Mouse (Mus musculus) lung, postnatal 14 days (tissue): ENCODE measurements around the gene Bmp2.

Experiments used
- DNase-seq: peaks from one replicate; pipeline ENCODE4 v3.0.0; 2021

The Bmp2 gene

DNA sequence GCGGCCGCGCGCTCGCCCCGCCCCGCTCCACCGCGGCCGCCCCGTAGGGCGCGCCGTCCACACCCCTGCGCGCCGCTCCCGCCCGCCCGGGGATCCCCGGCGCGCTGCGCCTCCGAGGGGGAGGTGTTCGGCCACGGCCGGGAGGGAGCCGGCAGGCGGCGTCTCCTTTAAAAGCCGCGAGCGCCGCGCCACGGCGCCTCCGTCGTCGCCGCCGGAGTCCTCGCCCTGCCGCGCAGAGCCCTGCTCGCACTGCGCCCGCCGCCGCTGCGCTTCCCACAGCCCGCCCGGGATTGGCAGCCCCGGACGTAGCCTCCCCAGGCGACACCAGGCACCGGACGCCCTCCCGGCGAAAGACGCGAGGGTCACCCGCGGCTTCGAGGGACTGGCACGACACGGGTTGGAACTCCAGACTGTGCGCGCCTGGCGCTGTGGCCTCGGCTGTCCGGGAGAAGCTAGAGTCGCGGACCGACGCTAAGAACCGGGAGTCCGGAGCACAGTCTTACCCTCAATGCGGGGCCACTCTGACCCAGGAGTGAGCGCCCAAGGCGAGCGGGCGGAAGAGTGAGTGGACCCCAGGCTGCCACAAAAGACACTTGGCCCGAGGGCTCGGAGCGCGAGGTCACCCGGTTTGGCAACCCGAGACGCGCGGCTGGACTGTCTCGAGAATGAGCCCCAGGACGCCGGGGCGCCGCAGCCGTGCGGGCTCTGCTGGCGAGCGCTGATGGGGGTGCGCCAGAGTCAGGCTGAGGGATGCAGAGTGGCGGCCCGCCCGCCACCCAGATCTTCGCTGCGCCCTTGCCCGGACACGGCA, at the start of gene Bmp2:
Gene Bmp2 (plus strand): TSS at position 129 of the 811 bp plus-strand sequence.
- peak; percentile 75 for DNase-seq

DNA sequence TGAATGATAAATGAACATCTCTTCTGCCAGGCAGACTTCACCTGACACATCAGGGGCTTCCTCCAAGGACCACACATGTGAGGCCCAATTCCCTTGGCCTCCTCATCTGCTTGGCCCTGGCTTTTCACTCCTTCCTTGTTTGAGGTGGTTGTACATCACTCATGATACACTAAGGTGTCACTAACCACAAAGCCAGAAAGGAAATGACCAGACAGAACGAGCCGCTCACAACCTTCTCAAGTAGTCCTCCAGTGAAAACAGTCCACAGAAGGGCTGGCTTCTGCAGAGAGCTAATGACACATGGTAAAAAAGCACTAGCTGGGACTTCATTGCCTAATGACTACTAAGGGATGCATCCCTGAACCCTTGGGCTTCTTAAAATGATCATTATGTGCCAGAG, 46.3 kb upstream of the Bmp2 start:
- no peak for DNase-seq

DNA sequence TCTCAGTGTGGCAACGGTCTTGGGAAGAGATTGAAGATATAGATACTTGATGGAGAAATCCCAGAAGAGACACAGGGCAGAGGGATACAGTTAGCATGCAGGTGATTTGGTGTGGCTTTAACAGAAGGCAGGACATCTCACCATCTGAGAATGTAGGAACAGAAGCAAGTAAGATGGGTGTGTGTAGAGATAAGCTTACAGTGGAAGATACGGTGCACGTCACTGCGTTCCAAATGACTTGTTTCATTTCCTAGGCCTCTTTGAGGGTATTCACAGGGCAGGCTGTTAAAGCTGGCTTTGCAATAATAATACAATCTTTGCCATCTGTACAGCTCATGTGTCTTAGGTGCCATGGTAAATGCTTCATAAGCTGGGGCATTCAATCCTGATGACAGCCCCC, 44.9 kb upstream of the Bmp2 start:
- DNase-seq, result no peak

DNA sequence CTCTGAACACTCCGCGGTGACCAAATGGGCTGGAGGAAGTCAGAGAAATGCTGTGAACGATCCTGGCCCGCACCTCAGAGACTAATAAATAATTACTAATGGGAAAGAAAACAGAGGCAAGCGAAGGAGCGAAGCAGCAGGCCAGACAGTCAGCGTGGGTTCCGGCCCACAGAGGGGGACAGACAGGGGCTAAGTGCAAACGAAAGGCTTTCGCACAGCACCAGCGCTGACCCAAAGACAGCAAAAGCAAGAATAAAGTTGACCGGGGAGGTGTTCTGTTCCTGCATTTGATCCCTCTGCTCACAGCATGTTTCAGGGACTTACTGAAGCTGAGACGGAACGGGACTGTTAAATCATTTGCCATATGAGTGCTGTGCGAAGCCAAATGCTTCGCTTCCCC, 42.8 kb upstream of the Bmp2 start:
- DNase-seq, result no peak

DNA sequence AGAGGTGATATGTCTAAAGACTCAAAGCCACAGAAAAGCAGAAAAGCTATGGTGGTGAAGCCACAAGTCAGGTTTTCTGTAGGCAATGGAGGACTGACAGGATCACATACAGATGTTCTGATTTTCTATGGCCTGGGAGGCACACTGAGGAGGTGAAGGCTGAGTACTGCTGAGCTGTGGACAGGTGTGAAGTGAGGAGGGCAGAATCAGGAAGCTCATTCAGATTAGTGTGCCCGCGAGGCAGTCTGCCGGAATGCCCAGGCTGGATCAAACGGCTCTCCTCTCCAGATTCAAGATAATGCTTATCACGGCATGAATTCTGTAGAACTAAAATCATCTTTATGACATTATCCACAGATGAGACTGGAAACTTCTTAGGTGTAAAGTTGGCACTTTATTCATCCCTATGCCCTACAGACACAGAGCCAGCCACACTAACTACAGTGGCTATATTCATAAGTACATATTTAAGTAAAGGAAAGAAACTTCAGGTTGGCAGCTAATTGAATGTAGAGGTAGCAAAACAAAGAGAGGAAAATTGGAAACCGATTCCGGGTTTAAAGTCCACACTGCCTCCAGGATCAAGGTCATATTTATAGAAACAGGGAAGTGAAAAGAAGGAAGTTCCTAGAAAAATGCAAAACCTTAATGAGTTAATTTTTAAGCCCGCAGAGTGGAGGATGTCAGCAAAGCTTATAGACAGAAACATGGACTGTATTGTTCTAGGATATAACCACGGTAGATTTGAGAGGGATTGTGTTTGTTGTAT, 40.8 kb upstream of the Bmp2 start:
- DNase-seq, result no peak

DNA sequence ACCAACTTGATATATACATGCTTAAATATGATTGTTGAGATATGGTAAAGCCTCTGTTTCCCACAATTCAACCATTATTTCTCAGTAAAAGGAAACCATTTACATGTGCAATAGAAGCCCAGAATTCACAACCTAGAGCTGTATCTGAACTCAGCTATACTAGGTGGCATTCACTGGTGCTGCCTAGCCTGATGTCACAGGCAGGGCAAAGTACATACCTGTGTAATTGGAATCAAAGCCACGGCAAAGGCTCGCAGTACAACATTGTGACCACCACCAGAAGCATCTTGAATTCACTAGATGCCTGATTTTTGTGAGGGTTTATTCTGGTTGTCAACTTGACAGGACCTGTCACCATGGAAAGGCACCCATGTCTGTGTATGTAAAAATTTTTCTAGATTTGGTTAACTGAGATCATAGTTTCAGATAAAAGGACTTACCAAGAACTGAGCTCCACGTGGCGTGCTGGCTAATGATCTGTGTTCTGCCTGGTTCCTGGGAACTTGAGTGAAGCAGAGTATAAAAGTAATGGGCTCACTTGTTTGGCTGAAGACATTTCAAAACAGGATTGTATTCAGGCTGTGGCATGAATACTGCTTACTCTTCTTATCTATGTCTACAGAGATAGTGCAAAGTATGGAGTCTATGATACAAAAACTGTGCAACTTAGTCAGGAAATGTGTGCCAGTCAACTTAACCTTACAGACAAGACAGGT, 35.5 kb upstream of the Bmp2 start:
- no peak for DNase-seq

DNA sequence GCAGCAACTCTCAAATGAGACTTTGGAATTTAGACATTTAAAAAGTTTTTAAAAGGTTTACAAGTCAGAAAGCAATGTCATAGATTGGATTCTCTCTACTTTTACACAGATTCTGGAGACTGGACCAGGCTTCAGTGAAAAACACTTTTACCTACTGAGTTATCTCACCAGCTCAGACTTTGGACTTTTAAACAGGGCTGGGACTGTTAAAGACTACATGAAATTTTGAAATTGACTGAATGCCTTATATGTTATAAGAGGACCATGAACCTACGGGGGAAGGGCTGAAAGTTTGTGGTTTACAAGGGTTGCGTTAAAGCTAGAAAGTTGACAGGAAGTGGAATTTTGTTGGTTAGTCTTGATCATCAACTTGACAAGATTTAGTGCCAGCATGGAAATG, 34.1 kb upstream of the Bmp2 start:
- DNase-seq, result no peak

DNA sequence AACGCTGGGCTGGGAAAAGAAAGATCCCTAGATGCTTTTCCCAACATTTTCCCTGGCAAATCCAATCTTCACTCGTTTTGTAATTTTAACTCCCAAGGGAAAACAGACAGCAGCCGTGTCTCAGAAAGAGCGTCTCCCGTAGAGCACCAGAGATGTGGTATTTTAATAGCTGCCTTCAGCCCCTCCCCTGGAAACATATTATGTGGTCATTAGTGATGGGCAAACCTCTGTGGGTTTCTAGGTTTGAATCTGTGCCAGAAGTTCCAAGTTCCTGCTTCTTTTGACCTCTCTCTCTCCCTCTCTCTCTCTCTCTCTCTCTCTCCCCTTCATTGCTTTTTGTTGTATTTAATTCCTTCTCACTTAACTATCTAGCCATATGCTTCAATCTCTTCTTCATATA, 30.8 kb upstream of the Bmp2 start:
- DNase-seq, result no peak

DNA sequence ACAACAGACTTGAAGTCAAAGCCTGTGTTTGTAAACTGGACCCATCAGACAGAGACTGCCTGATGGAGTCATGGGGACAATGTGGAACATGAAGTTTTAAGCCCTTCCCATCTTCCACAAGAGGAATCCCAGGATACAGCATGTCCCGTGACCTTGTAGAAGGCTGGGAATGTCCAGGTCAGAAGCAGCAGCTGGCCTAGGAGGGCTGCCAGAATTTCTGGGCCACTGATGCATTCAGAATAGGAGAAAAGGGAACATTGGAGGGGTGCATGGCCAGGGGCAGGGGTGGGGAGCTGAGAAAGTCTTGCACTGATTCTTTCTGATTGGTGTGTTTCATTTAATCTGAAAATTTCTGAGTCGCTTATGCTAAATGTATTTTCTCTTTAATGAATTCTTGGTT, 29.8 kb upstream of the Bmp2 start:
- DNase-seq, result peak; percentile 36

DNA sequence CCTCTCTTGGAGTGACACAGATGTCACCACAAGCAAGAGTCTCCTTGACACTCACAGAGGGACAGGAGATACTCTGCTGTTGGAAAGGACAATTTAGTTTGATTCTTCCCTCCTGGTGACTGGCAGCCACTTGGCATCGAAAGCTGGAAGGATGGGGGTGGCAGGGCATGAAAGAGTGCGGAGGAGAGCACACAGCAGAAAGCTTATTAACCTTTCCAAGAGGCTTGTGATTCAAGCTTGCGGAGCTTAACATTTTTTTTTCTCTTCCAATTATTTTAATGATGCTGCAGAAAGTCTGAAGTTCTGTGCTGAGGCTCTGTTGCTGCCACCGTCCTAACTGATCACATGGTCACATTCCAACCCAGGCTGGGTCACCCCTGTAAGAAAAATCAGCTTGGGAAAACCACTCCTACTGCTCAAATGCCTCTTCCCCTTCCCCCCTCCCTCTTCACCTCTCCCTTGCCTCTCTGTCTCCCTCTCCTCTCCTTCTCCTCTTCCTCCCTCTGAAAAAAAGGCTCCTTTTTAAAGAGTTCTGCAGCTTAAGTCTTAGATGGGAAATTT, 26.3 kb upstream of the Bmp2 start:
- no peak for DNase-seq

DNA sequence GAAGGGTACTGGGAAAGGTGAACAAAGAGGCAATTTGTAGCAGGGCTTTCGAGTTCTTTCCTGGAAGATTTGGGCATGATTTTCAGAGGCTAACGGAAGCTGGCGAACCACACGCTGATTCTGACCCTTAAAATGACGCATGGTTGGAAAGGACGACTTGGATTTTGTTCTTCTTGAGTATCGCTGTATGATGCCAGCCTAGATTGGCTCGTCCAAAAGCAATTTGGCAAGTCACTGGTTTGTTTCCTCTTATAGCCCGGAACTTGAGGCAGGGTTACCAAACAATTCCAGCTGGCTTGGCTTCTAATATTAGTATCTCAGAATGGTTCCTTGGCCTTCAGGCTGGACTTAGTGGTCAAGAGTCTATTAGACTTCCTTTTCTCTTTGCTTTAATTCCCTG, 22.6 kb upstream of the Bmp2 start:
- no peak for DNase-seq

DNA sequence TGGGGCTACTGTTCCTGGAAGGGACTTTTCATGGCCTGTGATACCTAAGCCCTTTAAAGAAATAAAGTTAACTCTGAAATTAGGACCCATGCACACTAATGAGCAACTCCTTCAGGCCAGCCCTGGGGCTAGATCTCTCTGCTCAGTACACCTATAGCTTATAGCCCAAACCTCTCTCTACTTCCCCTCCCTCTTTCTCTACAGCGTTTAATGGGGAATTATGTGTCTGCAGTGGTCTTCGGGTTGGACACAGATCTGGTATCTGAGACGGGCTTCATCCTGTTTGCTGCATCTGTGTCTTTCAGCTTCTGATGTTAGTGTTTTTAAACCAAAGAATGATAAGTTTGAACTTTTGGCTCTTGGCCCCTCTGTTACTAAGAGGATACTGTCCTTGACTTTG, 18.9 kb upstream of the Bmp2 start:
- no peak for DNase-seq

DNA sequence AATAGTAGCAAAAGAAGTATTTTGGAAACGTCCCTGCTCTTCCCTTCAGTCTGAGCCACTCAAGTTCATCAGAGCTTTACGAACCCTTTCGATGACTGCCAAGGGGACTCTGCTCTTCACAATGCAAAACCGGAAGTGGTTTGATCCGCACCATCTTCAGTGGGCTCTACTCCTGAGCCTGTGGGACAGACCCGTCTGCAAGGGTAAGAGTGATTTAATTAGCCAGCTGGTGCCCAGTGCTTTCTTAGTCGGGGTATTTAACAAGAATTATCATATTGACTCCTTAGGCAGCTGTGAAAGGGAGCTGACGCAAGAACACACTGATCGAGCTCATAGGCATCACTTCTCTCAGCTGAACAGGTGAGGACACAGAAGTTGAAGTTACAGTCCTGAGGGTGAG, 16.5 kb upstream of the Bmp2 start:
- DNase-seq, result no peak

DNA sequence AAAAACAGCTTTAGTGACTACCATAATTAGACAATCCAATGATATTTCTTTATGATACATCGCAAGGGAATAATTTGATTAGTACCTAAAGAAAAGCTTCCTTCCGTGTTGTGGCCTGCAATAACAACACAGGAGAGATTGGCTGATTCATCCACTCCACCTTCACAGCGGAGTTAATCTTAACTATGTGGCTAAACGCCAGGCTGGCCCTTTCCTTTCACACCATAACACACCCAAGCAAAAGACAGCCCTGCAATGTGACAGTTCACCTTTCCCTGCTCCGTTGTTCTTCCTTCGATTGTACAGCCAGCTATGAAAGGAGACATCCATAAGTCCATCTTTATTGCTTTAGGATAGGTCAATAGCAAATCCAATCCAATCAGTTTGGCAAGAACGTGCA, 15.1 kb upstream of the Bmp2 start:
- DNase-seq, result no peak

DNA sequence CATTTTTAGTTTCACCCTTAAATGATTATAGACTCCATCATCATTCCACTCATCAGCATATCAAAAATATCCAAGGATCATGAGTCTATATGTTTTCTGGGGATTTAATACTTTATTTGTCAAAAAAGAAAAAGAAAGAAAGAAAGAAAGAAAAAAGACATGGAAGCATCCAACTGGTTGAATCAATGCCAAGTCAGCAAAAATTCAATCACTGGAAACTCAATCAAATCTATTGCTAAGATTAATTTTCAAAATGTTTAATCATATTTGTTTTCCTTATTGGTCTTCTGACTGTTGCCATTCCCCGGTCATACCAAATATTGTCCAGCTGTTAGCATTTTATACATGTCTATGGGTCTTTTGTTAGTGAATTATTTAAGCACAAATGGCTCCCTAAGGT, 11.3 kb upstream of the Bmp2 start:
- no peak for DNase-seq

DNA sequence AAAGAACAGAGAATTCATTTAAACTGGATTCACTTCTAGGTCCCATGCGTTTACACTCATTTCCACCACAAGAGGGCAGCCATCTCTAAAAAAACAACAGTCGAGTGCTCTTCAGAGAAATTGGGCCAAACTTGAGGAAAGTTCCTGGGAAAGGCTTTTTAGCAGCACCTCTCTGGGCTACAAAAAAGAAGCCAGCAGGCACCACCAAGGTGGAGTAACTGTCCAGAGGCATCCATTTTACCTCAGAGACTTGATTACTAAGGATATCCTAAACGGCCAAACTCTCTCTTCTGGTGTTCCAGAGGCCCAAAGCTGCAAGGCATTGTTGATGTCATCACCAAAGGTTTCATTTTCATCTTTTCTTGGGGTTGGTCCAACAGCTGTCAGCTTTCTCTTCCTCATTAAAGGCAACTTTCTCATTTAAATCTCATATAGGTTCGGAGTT, 1.7 kb upstream of the Bmp2 start:
- DNase-seq, result peak; percentile 64

DNA sequence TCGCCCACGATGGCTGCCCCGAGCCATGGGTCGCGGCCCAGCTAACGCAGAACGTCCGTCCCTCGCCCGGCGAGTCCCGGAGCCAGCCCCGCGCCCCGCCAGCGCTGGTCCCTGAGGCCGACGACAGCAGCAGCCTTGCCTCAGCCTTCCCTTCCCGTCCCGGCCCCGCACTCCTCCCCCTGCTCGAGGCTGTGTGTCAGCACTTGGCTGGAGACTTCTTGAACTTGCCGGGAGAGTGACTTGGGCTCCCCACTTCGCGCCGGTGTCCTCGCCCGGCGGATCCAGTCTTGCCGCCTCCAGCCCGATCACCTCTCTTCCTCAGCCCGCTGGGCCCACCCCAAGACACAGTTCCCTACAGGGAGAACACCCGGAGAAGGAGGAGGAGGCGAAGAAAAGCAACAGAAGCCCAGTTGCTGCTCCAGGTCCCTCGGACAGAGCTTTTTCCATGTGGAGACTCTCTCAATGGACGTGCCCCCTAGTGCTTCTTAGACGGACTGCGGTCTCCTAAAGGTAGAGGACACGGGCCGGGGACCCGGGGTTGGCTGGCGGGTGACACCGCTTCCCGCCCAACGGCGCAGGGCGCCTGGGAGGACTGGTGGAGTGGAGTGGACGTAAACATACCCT, 995 bp downstream of the Bmp2 start:
- peak; percentile 47 for DNase-seq

DNA sequence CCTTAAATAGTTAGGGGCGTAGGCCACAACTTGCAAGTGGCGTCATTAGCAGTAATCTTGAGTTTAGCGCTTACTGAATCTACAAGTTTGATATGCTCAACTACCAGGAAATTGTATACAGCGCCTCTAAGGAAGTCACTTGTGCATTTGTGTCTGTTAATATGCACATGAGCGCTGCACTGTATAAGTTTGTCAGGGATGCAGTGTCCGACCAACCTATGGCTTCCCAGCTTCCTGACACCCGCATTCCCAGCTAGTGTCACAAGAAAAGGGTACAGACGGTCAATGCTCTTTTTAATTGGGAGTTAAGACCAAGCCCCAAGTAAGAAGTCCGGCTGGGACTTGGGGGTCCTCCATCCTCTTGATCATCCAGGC, 1.9 kb downstream of the Bmp2 start:
- no peak for DNase-seq

DNA sequence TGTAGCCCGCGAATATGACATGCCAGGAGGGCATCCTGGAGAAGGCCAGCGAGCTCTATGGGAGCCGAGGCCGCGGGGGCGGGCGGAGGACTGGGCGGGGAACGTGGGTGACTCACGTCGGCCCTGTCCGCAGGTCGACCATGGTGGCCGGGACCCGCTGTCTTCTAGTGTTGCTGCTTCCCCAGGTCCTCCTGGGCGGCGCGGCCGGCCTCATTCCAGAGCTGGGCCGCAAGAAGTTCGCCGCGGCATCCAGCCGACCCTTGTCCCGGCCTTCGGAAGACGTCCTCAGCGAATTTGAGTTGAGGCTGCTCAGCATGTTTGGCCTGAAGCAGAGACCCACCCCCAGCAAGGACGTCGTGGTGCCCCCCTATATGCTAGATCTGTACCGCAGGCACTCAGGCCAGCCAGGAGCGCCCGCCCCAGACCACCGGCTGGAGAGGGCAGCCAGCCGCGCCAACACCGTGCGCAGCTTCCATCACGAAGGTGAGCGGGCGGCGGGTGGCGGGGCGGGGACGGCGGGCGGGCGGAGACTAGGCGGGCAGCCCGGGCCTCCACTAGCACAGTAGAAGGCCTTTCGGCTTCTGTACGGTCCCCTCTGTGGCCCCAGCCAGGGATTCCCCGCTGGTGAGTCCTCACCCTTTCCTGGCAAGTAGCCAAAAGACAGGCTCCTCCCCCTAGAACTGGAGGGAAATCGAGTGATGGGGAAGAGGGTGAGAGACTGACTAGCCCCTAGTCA, 2.5 kb downstream of the Bmp2 start:
- peak; percentile 34 for DNase-seq

DNA sequence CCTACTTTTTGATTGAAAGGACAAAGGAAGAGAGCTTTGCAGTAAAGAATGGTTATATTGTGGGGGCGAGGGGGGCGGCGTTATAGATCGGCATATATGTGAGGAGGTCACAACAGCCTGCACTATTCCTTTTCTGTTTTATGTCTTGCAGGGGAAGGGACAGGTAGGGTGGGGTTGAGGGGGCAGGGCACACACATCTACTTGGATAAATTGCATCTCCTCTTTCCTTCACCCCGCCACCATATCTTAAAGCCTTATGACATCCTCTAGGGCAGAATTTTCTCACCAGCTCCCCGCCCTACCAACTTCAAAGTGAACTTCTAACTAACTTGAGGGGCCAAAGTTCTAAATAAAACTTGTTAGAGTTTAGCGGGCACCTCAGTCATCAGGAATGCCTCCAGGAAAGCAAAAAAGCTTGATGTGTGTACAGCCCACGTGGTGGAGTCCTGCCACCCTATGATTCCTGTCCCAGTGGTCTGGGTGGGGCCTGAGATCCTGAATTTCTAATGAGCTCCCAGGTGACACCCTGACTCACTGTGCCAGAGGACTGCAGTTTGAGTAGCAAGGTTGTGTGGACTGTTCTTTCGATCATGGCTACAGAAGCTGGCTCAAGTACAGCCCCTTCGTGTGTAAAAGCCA, 12.4 kb downstream of the Bmp2 start:
- no peak for DNase-seq

DNA sequence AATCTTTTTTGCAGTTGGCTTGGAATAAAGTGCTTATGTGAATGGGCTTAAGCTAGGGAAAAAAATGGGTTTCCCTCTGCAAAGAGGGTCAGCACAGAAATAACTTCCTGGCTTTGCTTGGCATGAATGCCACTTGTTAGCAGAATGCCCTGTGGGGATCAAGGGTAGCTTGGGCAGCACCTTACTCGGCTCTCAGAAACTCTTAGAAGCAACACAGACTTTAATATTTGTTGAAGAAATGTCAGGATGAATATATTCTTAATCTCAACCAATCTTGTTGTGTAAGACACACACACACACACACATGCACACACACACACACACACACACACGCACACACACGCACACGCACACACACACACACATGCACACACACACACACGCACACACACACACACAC, 13.5 kb downstream of the Bmp2 start:
- no peak for DNase-seq
